Mouse (Mus musculus): ENCODE measurements around the gene Arhgap18.

- no peak for TF ChIP-seq CTCF (IDR thresholded peaks at IDR 0.05; ENCODE audit: insufficient read depth, low read length)
- no peak for TF ChIP-seq POLR2A (IDR thresholded peaks at IDR 0.05; ENCODE audit: borderline replicate concordance, extremely low read depth, low read depth, low read length)
Measured at GRCm38 (mm10) chr10:26797287-26797672, 44.1 kb downstream of the Arhgap18 start.
